ENCODE assay signal across 21 mouse cellular contexts in the genomic region with DNA sequence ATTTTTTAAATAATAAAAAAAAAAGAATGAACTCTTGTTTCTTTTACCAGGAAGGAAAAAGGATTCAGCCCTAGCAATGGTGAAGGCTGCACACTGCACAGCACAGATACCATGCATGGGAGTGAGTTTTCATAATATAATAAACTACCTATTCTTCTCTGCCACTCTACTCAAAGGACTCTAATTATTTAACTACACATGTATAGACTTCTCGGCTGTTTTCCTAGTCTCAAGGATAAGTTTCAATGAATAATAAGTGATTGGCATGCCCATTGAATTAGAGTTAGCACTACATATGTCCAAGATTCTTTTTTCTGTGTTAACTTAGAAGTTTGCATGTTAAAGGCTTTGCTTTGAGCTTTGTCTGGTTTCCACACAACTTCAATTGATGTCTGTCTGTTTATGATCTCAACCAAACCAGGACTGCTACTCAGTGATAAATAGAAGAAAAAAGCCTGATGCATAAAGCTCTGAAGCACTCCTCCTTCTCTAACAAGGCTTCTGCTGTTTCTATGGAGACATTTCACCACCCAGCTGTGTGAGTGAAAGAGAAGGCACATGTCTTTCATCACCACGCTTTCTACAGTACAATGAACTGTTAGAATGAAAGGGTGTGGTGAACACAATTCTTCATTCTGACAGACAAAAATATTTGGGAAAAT.
DNase-seq lines count a peak whose midpoint lies in the region; ATAC-seq lines count a peak whose summit lies in the region.
"Had no signal": no experiment of that assay in that cellular context is flagged by ENCODE, and none has a peak within 500 bp of the region (broad histone marks: within the 10 kb centered on the region; RNA-seq: fewer than 3 reads in every experiment).

No protein-coding gene starts in this region.

- no peaks in the 10 kb centered on the region for H3K4me1 ChIP-seq in midbrain, embryonic 11.5 days (ENCODE audit: control insufficient read depth, insufficient read depth, low read length)
- H3K4me1 ChIP-seq in midbrain, embryonic 16.5 days (ENCODE audit: control insufficient read depth, insufficient read depth, low read length), result peaks cover 2% of the 10 kb centered on the region; the same call in 1 of the 2 replicates
- H3K4me1 ChIP-seq in forebrain, embryonic 12.5 days, result no peaks in the 10 kb centered on the region
- H3K4me1 ChIP-seq in midbrain, embryonic 13.5 days (replicated peaks), result peaks cover 5% of the 10 kb centered on the region; the same call in 1 of the 2 replicates
- H3K4me1 ChIP-seq: limb, embryonic 12.5 days; liver, embryonic 13.5 days; stomach, embryonic 15.5 days had no signal

- H3K36me3 ChIP-seq in midbrain, embryonic 11.5 days (ENCODE audit: control insufficient read depth, insufficient read depth, low read length), result no peaks in the 10 kb centered on the region
- H3K36me3 ChIP-seq in midbrain, embryonic 16.5 days (ENCODE audit: control insufficient read depth, insufficient read depth, low read length), result no peaks in the 10 kb centered on the region
- no peaks in the 10 kb centered on the region for H3K36me3 ChIP-seq in forebrain, embryonic 12.5 days (replicated peaks)
- no peaks in the 10 kb centered on the region for H3K36me3 ChIP-seq in midbrain, embryonic 13.5 days
- H3K36me3 ChIP-seq: limb, embryonic 12.5 days; liver, embryonic 13.5 days; neural tube, embryonic 13.5 days; stomach, embryonic 15.5 days had no signal

- no peaks in the 10 kb centered on the region for H3K9me3 ChIP-seq in midbrain, embryonic 11.5 days (ENCODE audit: control insufficient read depth, low read length)
- H3K9me3 ChIP-seq in midbrain, embryonic 16.5 days (replicated peaks; ENCODE audit: control insufficient read depth, low read length, poor library complexity, severe bottlenecking), result no peaks in the 10 kb centered on the region
- no peaks in the 10 kb centered on the region for H3K9me3 ChIP-seq in forebrain, embryonic 12.5 days
- H3K9me3 ChIP-seq in midbrain, embryonic 13.5 days, result no peaks in the 10 kb centered on the region
- H3K9me3 ChIP-seq: limb, embryonic 12.5 days; liver, embryonic 13.5 days; neural tube, embryonic 13.5 days; stomach, embryonic 15.5 days had no signal

- no peak for DNase-seq in midbrain, embryonic 11.5 days (ENCODE audit: low spot score, missing footprints)
- DNase-seq in brain, embryonic 18.5 days (ENCODE audit: low read depth, low spot score), result peak; percentile 4
- no peak for DNase-seq in urinary bladder, postnatal 14 days (ENCODE audit: low spot score)
- no peak for DNase-seq in adrenal gland, postnatal 4 days (ENCODE audit: low spot score in 2 of 2)
- no peak for DNase-seq in kidney, adult 11 months
- DNase-seq: adrenal gland, postnatal 10 days; cerebellum, adult 2 months; heart, postnatal 10 days; kidney, adult 18-20 months; liver, embryonic 13.5 days; thymus, adult 2 months had no signal

- no peak overlapping the region for H3K4me3 ChIP-seq in midbrain, embryonic 11.5 days (ENCODE audit: low read depth, low read length)
- no peak overlapping the region for H3K4me3 ChIP-seq in midbrain, embryonic 16.5 days (ENCODE audit: low read depth, low read length)
- H3K4me3 ChIP-seq in forebrain, embryonic 12.5 days (replicated peaks), result no peak overlapping the region
- H3K4me3 ChIP-seq in midbrain, embryonic 13.5 days (replicated peaks), result no peak overlapping the region
- H3K4me3 ChIP-seq: limb, embryonic 12.5 days; liver, embryonic 13.5 days; neural tube, embryonic 13.5 days; stomach, embryonic 15.5 days had no signal

- H3K27me3 ChIP-seq in midbrain, embryonic 11.5 days (ENCODE audit: control insufficient read depth, insufficient read depth, low read length), result no peaks in the 10 kb centered on the region
- no peaks in the 10 kb centered on the region for H3K27me3 ChIP-seq in midbrain, embryonic 16.5 days (ENCODE audit: control insufficient read depth, insufficient read depth, low read depth, low read length)
- no peaks in the 10 kb centered on the region for H3K27me3 ChIP-seq in forebrain, embryonic 12.5 days
- 0 out of 2 replicates have a peak, but pooled peaks cover 17% of the 10 kb centered on the region for H3K27me3 ChIP-seq in midbrain, embryonic 13.5 days
- H3K27me3 ChIP-seq: limb, embryonic 12.5 days; liver, embryonic 13.5 days; neural tube, embryonic 13.5 days; stomach, embryonic 15.5 days had no signal

- no peak overlapping the region for H3K4me2 ChIP-seq in midbrain, embryonic 11.5 days
- H3K4me2 ChIP-seq in midbrain, embryonic 16.5 days (ENCODE audit: low read length), result no peak overlapping the region
- no peak overlapping the region for H3K4me2 ChIP-seq in forebrain, embryonic 12.5 days
- H3K4me2 ChIP-seq in midbrain, embryonic 13.5 days (replicated peaks), result no peak overlapping the region
- H3K4me2 ChIP-seq: heart, embryonic 11.5 days; limb, embryonic 12.5 days; liver, embryonic 13.5 days; neural tube, embryonic 13.5 days; stomach, embryonic 15.5 days had no signal

- H3K27ac ChIP-seq in midbrain, embryonic 11.5 days (ENCODE audit: low read depth, low read length), result no peak overlapping the region
- no peak overlapping the region for H3K27ac ChIP-seq in midbrain, embryonic 16.5 days (ENCODE audit: low read length)
- H3K27ac ChIP-seq in forebrain, embryonic 12.5 days, result no peak overlapping the region
- H3K27ac ChIP-seq in midbrain, embryonic 13.5 days, result no peak overlapping the region
- H3K27ac ChIP-seq: kidney, postnatal 0 days; limb, embryonic 12.5 days; liver, embryonic 13.5 days; macrophage; neural tube, embryonic 13.5 days; stomach, embryonic 15.5 days had no signal

- 29% methylated on average over 2 of the region's 2 CpGs for WGBS in midbrain, embryonic 11.5 days
- 12% methylated on average over 2 of the region's 2 CpGs for WGBS in midbrain, embryonic 16.5 days
- WGBS in forebrain, embryonic 12.5 days, result 10% methylated on average over 2 of the region's 2 CpGs
- WGBS in midbrain, embryonic 13.5 days, result 13% methylated on average over 2 of the region's 2 CpGs

- ATAC-seq in midbrain, embryonic 11.5 days (ENCODE audit: low FRiP score), result peak; percentile 56
- ATAC-seq in midbrain, embryonic 16.5 days, result no peak
- ATAC-seq in forebrain, embryonic 12.5 days (ENCODE audit: low FRiP score), result peak; percentile 93
- ATAC-seq in midbrain, embryonic 13.5 days, result peak; percentile 69; the same call in 1 of the 2 replicates
- ATAC-seq: hindbrain, embryonic 16.5 days had no signal

- no peak overlapping the region for H3K9ac ChIP-seq in midbrain, embryonic 11.5 days (ENCODE audit: low read length)
- no peak overlapping the region for H3K9ac ChIP-seq in midbrain, embryonic 16.5 days (ENCODE audit: low read depth, low read length)
- H3K9ac ChIP-seq in forebrain, embryonic 12.5 days, result no peak overlapping the region
- H3K9ac ChIP-seq in midbrain, embryonic 13.5 days (replicated peaks), result no peak overlapping the region
- H3K9ac ChIP-seq: limb, embryonic 12.5 days; liver, embryonic 13.5 days; neural tube, embryonic 13.5 days; stomach, embryonic 15.5 days had no signal
